Mouse (Mus musculus): Measurements from ENCODE around the gene Slc7a5.

The Slc7a5 gene

DNA sequence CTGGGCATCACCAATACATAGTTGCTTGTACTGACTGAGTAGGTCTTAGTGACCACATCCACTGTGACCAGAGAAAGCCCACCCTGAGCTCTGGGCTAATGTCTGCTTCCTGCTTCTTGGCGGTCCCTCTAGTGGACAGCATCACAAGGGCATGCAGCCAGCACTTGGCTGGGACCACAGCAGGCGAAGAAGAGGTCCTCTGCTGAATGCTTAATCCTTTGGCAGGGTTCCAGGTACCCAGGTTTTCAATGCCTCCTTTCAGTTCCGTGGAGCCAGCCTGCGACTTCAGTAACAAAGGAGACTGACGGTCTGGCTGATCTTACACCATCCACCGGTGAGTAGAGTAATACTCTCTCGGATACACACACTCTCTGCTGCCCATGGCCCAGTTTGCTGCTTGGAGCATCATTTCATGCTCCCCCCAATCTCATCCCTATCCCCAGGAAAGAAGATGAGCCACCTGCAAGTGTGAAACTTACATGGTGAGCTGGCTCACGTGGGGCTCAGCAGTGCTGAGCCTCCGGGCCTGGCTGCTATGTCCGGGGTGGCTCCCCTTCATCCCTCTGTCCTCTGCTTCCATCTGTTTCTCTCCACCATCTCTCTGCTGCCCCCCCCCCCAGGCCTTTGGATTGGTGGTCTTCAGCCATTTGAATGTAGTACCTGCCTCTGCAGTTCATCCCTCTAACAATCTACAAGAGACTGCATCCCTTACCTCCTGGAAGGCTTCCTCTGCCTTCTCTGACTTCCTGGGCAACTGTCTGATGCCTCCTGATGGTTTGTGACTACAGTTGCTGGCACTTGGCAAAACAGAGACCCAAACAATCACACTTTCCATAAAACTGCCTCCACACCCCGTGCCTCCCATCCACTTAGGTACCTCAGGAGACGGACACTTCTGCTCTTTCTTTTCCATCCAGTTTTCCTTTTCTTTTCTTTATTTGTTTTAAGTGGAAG lies 28.1 kb upstream of the Slc7a5 start:
- DNase-seq (ENCODE audit: low spot score): no peak

DNA sequence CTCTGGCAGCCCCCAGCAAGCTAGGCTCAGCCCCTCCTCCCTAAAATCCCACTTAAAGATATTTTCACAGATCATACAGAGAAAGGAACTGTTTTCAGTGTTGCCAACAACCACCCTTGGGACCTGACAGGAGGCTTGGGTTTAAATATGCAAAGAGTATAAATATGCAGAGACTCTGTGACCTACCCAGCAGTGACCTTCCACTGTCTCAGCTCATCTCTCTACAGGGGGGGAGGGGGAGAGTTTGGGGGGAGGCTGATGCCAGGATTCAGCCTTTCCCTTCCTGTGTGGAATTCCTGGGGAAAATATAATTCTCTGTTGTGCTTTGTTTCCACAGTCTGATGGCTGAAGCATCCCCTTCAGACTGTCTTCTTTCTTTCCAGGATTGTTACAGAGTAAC lies 27.4 kb upstream of the Slc7a5 start:
- no peak for DNase-seq (ENCODE audit: low spot score)

DNA sequence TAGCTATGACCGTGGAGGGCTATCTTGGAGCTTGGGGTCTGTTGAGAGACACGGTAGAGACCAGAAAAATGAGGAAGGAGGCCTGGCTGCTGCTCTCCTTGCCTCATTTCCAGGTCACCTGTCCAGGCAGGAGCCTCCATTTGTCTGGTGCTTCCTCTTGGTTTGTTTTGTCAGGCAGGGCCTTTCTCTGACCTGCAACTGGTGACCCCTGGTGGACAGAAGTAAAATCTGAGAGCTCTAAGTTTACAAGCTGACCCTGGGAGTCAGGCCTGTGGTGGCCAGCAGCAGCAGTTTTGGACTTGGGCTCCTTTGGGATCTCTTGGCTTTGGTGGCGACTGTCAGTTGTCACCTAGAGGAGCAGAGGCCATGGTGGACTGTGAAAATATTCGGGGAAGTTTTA lies 27.0 kb upstream of the Slc7a5 start:
- DNase-seq (ENCODE audit: low spot score): peak; percentile 53

DNA sequence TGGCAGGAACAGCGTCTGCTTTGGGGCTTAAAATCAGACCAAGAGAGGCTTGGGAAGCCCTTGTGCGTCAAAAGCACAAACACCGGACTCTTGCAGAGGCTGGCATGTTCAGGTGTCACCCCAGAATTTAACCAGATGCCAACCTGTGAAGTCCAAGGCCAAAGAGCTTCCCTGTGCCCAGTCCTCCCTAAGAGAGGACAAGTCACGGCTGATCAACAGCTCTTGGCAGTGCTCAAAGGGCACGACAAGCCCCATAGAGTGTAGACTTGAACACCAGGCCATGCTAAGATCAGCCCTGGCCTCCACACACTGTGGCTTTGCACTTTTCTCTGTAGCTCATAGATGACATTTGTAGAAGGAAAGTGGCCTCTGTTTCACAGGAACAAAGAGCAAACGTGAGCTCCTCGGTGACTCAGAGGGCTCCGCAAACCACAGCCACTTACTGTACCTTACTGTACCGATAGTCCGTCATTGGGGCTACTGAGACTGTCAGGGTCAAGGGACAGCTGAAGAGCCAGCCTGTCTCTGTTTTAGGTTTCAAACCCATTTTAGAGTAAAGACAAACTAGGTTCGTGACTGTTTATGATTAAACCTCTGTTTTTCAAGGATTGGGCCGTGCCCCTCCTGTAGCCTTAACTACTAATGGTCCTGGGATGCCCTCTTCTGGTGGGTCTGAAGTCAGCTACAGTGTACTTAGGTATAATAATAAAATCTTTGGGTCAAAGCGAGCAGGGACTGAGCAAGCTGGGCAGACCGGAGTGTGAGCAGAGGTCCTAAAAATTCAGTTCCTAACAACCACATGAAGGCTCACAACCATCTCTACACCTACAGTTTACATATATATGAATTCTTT lies 25.4 kb upstream of the Slc7a5 start:
- DNase-seq (ENCODE audit: low spot score): no peak

DNA sequence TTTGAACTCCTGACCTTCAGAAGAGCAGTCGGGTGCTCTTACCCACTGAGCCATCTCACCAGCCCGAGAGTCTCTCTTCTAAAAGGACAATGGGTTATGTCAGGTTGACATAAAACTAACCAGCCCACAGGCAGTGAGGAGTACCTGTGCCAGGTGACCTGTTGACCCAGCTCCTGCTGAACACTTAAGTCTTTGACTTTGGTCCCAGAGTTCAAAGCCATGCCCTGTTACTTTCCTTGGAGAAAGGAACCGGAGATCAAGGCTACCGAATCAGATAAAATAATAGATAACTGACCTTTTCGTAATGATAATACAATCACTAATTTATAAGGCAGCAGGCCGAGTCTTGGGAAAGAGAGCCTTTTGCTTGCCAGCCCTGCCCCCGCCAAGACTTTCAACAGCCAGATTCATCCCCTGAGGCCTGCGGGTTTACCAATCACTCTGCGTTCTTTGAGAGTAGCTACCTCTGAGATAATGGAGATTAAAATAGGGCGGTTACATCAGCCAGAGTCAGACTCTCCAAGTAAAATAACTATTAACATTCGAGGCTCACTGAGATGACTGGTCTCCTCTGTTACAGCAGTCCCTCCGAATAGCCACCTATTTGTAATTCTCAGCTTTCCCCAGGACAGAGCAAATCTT lies 24.7 kb upstream of the Slc7a5 start:
- DNase-seq (ENCODE audit: low spot score): peak; percentile 64

DNA sequence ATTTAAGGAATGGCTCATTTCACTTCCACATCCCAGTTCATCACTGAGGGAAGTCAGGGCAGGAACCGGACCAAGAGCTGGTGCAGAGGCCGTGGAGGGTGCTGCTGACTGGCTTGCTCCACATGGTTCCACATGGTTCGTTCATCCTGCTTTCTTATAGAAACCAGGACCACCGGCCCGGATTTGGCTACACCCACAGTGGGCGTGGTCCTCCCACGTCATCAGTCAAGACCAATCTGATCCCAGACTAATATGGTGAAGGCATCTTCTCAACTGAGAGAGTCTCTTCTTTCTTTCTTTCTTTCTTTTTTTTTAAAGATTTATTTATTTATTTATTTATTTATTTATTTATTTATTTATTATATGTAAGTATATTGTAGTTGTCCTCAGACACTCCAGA lies 24.1 kb upstream of the Slc7a5 start:
- DNase-seq (ENCODE audit: low spot score): no peak

DNA sequence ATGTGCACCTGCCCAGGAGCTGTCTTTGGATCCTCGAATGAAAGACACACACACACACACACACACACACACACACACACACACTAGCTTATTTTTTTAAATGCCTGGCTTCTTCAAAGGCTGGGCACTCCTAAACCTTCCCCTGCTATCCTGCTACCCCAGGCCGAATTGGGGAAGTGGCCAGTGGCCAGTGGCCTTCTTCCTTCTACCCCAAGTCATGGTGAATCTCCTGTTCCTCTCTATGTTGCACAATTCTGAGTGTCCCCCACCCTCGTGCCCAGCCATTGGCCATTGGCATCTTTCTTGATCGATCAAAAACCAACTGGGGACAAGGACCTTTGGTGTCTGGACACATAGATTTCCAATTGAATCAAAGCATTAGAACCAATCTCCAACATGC lies 22.6 kb upstream of the Slc7a5 start:
- no peak for DNase-seq (ENCODE audit: low spot score)

DNA sequence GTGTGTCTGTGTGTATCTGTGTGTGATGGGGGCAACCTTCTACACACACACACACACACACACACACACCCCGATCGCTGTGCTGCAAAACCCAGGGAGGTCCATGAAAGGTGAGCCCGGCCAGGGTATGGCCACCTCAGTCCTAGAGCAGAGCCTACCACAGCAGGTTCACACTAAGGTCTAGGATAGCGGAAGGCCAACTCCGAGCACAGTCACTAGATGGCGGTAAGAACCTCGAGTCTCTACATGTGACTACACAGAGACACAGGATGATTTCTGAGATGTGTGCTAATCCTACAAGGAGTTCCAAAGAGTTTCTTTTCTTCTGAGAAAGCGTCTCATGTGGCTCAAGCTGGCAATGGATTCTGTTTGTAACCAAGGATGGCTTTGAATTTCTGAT lies 19.8 kb upstream of the Slc7a5 start:
- DNase-seq (ENCODE audit: low spot score): peak; percentile 78

DNA sequence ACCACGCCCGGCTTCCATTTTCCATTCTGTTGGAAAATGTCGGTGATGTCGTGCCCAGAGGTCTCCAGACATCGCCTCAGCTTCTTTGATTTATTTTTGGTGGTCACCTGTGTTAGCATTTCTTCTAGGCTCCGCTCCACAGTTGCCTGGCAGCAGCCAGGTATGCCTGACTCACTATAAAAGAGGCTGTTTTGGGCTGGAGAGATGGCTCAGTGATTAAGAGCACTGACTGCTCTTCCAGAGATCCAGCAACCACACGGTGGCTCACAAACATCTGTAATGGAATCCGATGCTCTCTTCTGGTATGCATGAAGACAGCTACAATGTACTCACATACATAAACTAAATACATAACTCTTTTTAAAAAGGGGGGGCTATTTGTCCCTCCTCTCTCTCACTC lies 18.8 kb upstream of the Slc7a5 start:
- DNase-seq (ENCODE audit: low spot score): no peak

DNA sequence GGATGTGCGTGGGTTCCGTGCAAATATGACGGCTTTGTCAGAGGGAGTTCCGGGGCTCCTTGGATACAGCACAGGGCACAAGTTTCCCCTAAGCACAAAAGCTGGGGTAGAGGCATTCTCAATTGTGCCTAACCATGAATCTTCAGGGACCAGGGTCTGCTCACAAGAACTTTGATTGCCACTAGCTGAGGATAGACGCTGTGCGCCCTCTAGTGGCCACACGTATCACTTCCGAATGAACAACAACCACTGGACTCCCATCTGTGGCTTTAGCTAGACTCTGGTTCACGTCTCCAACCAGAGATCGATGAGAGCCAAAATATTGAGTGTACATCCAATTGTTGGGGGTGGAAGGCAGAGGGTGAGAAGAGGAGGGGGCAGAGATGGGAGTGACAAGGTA lies 18.1 kb upstream of the Slc7a5 start:
- DNase-seq (ENCODE audit: low spot score): peak; percentile 87

DNA sequence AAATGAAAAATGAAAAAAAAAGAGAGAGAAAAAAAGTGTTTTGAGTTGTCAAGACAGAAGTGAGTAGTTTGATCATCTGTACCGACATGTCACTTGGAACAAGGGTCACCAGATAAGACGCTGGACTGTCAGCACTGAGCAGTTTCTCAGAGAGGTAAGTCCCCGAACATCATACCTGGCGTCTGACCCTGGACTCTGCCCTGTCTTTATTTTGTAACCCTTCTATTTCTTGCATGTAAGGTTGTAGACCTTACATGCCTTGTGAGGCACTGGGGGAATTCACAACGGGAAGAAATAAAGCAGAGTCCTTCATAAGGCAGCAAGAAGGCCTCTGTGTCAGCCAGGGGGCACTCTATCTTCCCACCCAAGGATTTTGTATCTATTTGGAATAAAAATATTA lies 17.2 kb upstream of the Slc7a5 start:
- DNase-seq (ENCODE audit: low spot score): no peak

DNA sequence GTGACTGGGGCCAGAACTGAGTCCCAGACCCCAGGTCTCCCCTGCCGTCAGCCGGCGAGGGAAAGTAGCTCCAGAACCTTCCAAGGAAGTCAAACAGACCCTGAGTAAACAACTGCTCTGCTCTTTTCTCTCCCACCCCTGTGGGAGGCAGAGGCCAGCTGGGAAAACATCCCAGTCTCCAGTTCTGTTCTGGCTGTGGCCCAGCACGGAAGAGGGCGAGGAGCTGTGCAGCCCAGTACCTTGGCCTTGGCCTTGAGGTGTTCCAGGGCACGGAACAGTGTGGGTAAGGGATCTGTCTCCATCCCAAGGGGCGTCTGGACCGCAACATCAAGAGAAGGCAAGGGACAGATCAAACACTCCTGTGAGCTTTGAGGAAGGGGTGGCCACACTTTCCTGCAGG lies 14.6 kb upstream of the Slc7a5 start:
- DNase-seq (ENCODE audit: low spot score): peak; percentile 52

DNA sequence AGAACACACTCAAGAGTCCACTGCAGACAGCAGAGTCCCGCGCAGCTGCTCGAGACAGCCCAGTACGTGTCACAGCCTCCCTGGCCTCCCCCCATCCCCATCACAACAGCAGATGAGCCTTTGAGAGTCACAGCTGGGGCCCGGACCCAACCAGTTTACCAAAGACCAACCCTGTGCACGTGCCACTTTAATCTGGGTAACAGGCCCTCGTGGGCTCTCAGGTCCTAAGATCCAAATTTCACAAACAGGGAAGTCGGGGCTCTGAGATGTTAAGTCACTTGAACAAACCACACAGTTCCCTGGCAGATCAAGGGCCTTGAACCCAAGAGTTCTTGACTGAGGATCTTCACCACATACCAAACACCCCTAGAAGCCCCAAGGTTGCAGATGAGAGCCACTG lies 14.1 kb upstream of the Slc7a5 start:
- no peak for DNase-seq (ENCODE audit: low spot score)

DNA sequence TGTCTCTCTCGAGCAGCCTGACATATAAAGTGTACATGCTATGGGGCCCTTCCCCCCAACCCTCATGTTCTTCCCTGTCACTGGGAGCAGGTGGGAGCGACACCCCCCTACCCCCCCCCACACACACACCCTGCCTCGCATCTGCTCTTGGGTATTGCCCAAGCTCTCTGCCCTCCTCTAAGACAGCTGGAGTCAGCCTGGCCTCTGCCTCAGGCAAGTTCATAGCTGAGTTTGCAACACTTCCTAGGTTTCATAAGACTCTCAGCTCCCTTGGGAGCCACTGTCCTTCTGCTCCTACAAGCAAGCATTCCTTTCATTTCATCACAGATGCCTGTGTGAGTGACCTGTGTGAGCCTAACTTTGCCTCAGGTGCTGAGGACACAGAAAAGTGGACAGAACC lies 12.2 kb upstream of the Slc7a5 start:
- peak; percentile 86 for DNase-seq (ENCODE audit: low spot score)

DNA sequence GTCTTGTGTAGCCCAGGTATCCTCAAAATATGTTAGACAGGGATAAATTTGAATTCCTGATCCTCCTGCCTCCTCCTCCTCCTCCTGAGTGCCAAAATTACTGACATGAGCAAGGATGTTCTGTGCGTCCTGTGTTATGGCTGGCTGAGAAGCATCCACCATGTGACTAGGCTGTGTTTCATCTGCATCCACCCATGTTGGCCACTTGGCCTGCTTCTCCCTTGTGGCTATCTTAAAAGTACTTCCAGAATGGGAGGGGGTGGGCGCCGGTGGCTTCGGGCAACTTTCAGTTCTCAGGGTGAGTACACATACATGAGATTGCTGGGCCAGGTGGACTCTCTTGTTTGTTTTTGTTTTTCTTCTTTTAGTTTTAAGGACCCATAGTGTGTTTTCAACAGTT lies 11.7 kb upstream of the Slc7a5 start:
- DNase-seq (ENCODE audit: low spot score): no peak

DNA sequence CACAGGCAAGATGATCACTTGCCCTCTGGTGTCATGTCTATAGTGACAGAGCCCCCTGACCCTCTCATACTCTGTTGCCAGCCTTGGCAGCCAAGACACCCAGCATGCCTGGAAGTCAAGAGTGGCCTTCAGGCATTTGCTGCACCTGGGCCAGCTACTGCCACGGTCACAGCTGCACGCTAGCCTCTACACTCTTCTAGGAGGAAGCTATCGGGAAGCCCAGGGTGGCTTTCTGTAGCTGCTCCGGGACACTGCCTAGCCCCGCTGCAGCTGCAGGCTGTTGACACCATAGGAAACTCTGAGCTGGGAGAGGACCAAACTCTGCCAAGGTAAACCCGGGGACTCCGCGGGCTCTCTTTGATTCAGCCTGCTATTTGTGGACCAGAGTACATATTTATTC lies 5.9 kb upstream of the Slc7a5 start:
- DNase-seq (ENCODE audit: low spot score): no peak

DNA sequence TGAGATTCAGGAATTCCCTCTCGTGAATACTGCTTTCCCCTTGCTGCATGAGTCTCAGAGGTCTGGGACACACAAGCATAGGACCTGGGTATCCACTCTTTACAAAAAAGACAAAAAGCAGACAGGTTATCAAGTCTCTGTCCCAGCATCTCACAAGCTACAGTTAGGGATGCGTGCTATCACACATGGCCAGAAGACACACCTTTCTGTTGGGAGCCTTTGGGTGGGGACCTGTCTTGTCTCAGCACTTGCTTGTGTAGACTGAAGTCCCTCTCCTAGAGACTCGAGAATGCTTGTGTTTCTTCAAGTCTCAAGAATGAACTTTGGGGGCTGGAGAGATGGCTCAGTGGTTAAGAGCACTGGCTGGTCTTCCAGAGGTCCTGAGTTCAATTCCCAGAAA lies 5.3 kb upstream of the Slc7a5 start:
- no peak for DNase-seq (ENCODE audit: low spot score)

DNA sequence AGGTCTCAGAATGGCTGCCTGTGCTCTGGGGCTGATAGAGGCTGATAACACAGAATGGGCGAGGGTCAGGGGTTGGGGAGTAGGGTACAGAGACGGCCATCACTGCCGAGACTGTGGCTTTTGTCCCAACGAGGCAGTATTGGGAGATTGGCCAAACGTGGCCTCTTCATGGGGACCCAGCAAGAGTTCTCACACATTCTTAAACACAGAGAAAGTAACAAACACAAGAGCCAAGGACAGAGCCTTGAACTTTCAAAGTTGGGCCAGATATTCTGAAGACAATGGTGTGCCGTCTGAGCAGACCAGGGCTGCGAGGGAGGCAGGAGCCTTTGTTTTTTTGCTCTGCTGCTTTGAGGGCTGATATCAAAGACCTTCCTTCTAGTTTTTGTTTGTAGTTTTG lies 4.5 kb upstream of the Slc7a5 start:
- DNase-seq (ENCODE audit: low spot score): no peak

DNA sequence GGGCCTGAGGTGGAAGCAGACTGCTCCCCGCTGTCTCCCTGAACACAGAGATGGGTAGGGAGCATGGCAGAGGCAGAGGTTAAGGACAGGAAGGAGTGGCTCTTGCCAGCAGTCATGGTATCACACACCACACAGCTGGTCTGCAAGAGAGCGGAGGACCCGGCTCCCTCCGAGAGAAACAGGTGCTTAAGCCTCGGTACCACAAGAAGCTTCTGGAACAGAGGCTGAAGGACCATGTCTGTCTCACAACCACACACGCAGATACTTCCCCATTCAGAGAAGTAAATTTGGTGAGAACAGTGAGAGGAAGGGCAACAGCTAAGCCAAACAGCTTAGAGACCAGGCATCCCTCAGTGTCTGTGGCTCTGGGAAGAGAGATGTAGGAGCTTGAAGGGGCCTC lies 3.9 kb upstream of the Slc7a5 start:
- no peak for DNase-seq (ENCODE audit: low spot score)

DNA sequence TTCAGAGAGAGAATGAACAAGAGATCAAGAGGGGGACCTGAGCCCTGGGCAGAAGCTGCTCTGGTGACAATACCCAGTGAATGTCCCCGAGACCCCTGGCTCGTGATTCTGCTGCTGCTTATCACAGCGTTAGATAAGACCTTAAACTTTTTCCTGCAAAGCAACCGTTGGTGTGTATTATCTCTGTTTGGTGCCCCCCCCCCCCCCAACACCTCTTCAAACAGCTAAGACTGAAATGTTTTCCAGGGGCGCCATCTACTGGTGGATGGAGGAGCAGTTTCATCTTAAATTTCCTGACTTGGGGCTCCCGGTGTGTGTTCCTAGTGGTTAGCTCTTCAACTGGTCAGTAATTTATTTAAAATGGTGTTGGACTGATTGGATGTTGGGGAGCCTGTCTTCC lies 2.2 kb upstream of the Slc7a5 start:
- peak; percentile 88 for DNase-seq (ENCODE audit: low spot score)

DNA sequence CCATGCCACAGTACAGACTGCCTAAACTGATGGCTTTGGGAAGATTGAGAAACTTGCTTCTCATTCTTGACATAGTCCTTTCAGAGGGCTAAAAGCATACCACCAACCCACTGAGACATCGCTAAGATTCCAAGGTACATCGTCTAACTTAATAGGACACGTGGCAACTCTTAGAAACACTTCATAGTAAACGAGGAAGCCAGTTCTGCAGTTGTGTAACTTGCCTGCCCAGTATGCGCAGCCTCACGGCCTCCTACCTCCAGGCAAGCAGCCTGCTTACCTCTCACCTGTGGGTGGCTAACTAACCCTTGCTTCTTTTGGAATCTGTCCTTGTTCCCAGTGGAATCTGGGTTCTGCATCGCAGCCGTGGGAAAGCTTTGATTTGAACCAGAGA lies 1.7 kb upstream of the Slc7a5 start:
- no peak for DNase-seq (ENCODE audit: low spot score)

DNA sequence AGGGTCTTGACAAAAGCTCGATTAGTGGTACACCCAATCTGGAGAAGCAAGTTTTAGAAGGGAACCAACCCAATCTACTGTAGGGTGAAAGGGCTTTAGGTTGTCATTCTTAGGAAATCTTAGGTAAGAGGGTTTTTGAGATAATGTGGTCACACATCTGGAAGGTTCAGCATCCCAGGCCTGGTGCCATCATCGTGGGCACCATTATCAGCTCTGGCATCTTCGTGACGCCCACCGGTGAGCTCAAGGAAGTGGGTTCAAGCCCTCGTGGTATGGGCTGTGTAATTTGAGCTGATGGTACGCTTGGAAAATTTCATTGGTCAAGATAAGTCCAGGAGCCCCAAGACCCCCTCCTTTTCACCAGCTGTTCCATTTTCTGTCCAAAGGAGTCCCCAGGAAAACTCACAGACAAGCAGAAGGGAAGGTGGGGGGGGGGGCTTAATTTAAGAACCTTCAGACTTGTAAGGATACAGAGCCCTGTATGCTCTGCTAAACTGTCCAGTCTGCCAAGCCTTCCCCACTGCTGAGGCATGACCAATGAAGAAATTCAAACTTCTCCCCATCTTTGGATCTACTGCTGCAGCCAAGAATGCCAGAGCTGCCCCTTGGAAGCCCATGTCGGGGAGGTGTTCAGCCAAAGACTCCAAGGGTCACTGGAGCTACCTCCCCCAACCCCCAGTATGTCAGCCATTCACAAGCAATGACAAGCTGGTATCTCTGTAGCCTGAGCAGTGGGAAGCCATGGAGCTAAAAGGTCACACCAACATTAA lies 1.1 kb upstream of the Slc7a5 start:
- no peak for DNase-seq (ENCODE audit: low spot score)

Measured in adipocyte (in vitro differentiated cells).